Mouse (Mus musculus) left cerebral cortex, postnatal 14 days (tissue): ENCODE results near the gene Tbcb. TPM values are rescaled to one million over a fixed set of nuclear protein-coding genes. Genes with fewer than 3 reads are reported as not detected.
A peak's percentile ranks its signal among the peaks of the same experiment; 100 is the strongest.
"Not testable (repeated sequence)": the region's sequence is repeated elsewhere in the genome, so short reads cannot be mapped to it uniquely, and the experiment has no call there.

Source experiments
- DNase-seq, 2 experiments: peaks; one replicate each; pipeline ENCODE4 v3.0.0; 2021 to 2022; ENCODE audit warnings: low spot score in 2 of 2, mixed read lengths in 1 of 2
- intact Hi-C: fragments of 180-260 bp; cut with DNase I; formaldehyde crosslinking; loops from one replicate; pipeline ENCODE4 v1.15.1; 2025
- total RNA-seq, 2 experiments: library from RNA; stranded (reverse); gene quantifications; 2 replicates each; pipeline ENCODE4 v1.2.3; 2021

Tbcb gene
- total RNA-seq, 2 experiments from 2014 or later: 149 to 153 TPM

- peak; percentile 66 for DNase-seq
Measured at GRCm38 (mm10) chr7:30198481-30198971, 33.5 kb downstream of the Tbcb start, which contains the start of gene Capns1. Capns1 (minus strand) TSS chr7:30198811.

GRCm38 (mm10) chr7:30197592-30198129 is 34.4 kb downstream of the Tbcb start:
- no peak for DNase-seq
- intact Hi-C loops: no loop called here

More at GRCm38 (mm10) chr7:30198481-30198971, 33.5 kb downstream of the Tbcb start, which contains the start of gene Capns1:
- intact Hi-C loops: no loop called here

- intact Hi-C loops: no loop called here
- no peak for DNase-seq
Measured at GRCm38 (mm10) chr7:30196171-30196570, 35.9 kb downstream of the Tbcb start.

GRCm38 (mm10) chr7:30195461-30195860 is 36.6 kb downstream of the Tbcb start:
- intact Hi-C loops: no loop called here
- no peak for DNase-seq

GRCm38 (mm10) chr7:30194884-30195283 is 37.2 kb downstream of the Tbcb start:
- peak; percentile 95 for DNase-seq
- intact Hi-C loops: no loop called here

GRCm38 (mm10) chr7:30194101-30194831 is 37.8 kb downstream of the Tbcb start:
- intact Hi-C loops: no loop called here
- peak; percentile 42 to 57 for DNase-seq

- DNase-seq: peak in 1 of 2 experiments; percentile 67
- intact Hi-C loops: no loop called here
Measured at GRCm38 (mm10) chr7:30193581-30194100, 38.4 kb downstream of the Tbcb start.

- DNase-seq: no peak
- intact Hi-C loops: no loop called here
Measured at GRCm38 (mm10) chr7:30193013-30193412, 39.1 kb downstream of the Tbcb start.

- intact Hi-C loops: no loop called here
- no peak for DNase-seq
Measured at GRCm38 (mm10) chr7:30192088-30192487, 40.0 kb downstream of the Tbcb start.

- intact Hi-C loops: no loop called here
- DNase-seq: no peak
Measured at GRCm38 (mm10) chr7:30189116-30189491, 43.0 kb downstream of the Tbcb start.

GRCm38 (mm10) chr7:30188344-30189115 is 43.5 kb downstream of the Tbcb start:
- DNase-seq: no peak
- intact Hi-C loops: no loop called here

- intact Hi-C loops: loop anchor here (5.0 kb wide), 1 partner anchor 33 kb away; no protein-coding TSS in a partner anchor
- DNase-seq: no peak
Measured at GRCm38 (mm10) chr7:30184641-30185348, 47.3 kb downstream of the Tbcb start.

- intact Hi-C loops: loop anchor here (5.0 kb wide), 1 partner anchor 33 kb away; no protein-coding TSS in a partner anchor
- peak; percentile 63 to 65 for DNase-seq
Measured at GRCm38 (mm10) chr7:30183879-30184289, 48.2 kb downstream of the Tbcb start, which contains the start of gene Cox7a1. Cox7a1 (plus strand) TSS chr7:30184144.

GRCm38 (mm10) chr7:30183189-30183588 is 48.9 kb downstream of the Tbcb start:
- DNase-seq: not testable (repeated sequence)
- intact Hi-C loops: loop anchor here (5.0 kb wide), 1 partner anchor 34 kb away; no protein-coding TSS in a partner anchor

GRCm38 (mm10) chr7:30181929-30182328 is 50.1 kb downstream of the Tbcb start:
- not testable (repeated sequence) for DNase-seq

GRCm38 (mm10) chr7:30181308-30181707 is 50.8 kb downstream of the Tbcb start:
- intact Hi-C loops: loop anchor here (5.0 kb wide), 1 partner anchor 36 kb away; no protein-coding TSS in a partner anchor
- peak; percentile 81 to 84 for DNase-seq

More at GRCm38 (mm10) chr7:30181929-30182328, 50.1 kb downstream of the Tbcb start:
- intact Hi-C loops: loop anchor here (5.0 kb wide), 1 partner anchor 35 kb away; no protein-coding TSS in a partner anchor

GRCm38 (mm10) chr7:30178256-30178655 is 53.8 kb downstream of the Tbcb start:
- intact Hi-C loops: no loop called here
- DNase-seq: no peak

- no peak for DNase-seq
- intact Hi-C loops: no loop called here
Measured at GRCm38 (mm10) chr7:30176474-30176873, 55.6 kb downstream of the Tbcb start.
